ENCODE assay signal across 9 mouse cellular contexts in the genomic region with DNA sequence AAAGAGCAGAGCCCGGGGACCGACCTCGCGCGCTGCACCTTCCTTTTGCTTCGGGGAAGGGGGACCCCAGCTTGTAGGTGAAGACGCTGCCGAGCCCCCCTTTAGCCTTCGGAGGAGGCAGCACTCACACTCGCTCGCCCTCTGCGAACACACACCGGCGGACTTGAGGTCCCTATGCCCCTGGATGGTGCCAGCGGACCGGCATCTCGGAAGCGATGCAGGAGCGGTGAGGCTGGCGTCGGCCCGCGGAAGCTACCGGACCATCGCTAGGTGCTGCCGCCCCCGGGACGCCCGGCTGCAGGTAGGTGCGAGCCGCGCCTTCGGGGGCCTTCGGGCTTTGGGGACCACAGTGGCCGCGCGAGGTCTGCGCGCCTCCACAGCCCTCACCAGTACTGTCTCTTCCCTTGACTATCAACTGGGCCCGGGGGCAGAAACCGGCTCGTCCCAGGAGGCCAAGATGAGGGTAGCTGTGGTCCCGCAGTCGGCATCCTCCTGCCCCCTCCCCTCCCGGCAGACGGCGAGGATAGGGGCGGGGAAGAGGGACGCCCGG. TPM values are rescaled to one million over a fixed set of nuclear protein-coding genes. Genes with fewer than 3 reads are reported as not detected.
DNase-seq lines count a peak whose midpoint lies in the region; ATAC-seq and TF ChIP-seq lines count a peak whose summit lies in the region.
"Had no signal": no experiment of that assay in that cellular context is flagged by ENCODE, and none has a peak within 500 bp of the region (broad histone marks: within the 10 kb centered on the region; RNA-seq: fewer than 3 reads in every experiment).

No protein-coding gene starts in this region.

- under 1% methylated on average over 49 of the region's 50 CpGs for WGBS in heart, embryonic 13.5 days
- under 1% methylated on average over 47 of the region's 50 CpGs for WGBS in forebrain, embryonic 11.5 days
- under 1% methylated on average over 46 of the region's 50 CpGs for WGBS in midbrain, embryonic 11.5 days
- under 1% methylated on average over 37 of the region's 50 CpGs for WGBS in stomach, postnatal 0 days

- TF ChIP-seq EP300 in stomach, postnatal 0 days (optimal IDR thresholded peaks at IDR 0.05) = no peak

- no peak for ATAC-seq in heart, embryonic 13.5 days (ENCODE audit: extremely low read depth, insufficient number of reproducible peaks, low FRiP score, low TSS enrichment)
- peak; percentile 50 for ATAC-seq in forebrain, embryonic 11.5 days (replicated peaks; ENCODE audit: low FRiP score)
- ATAC-seq in midbrain, embryonic 11.5 days (ENCODE audit: low FRiP score) = peak; percentile 60
- ATAC-seq in stomach, postnatal 0 days (ENCODE audit: low FRiP score, low TSS enrichment) = 0 out of 2 replicates have a peak, but pooled peaks have one; percentile 35

- H3K27ac ChIP-seq in heart, embryonic 13.5 days (replicated peaks) = no peak overlapping the region
- no peak overlapping the region for H3K27ac ChIP-seq in forebrain, embryonic 11.5 days (ENCODE audit: low read depth, low read length)
- H3K27ac ChIP-seq in midbrain, embryonic 11.5 days (ENCODE audit: low read depth, low read length) = no peak overlapping the region
- H3K27ac ChIP-seq in stomach, postnatal 0 days (replicated peaks) = no peak overlapping the region

- H3K27me3 ChIP-seq in heart, embryonic 13.5 days (replicated peaks) = peaks cover 48% of the 10 kb centered on the region
- peaks cover 13% of the 10 kb centered on the region for H3K27me3 ChIP-seq in forebrain, embryonic 11.5 days (ENCODE audit: control insufficient read depth, insufficient read depth, low read length)
- H3K27me3 ChIP-seq in midbrain, embryonic 11.5 days (ENCODE audit: control insufficient read depth, insufficient read depth, low read length) = peaks cover 23% of the 10 kb centered on the region
- H3K27me3 ChIP-seq in stomach, postnatal 0 days (ENCODE audit: control insufficient read depth, insufficient read depth, low read length) = no peaks in the 10 kb centered on the region

- H3K36me3 ChIP-seq in heart, embryonic 13.5 days = no peaks in the 10 kb centered on the region
- no peaks in the 10 kb centered on the region for H3K36me3 ChIP-seq in forebrain, embryonic 11.5 days (ENCODE audit: control insufficient read depth, insufficient read depth, low read length)
- H3K36me3 ChIP-seq in midbrain, embryonic 11.5 days (ENCODE audit: control insufficient read depth, insufficient read depth, low read length) = no peaks in the 10 kb centered on the region
- H3K36me3 ChIP-seq in stomach, postnatal 0 days (ENCODE audit: control insufficient read depth, insufficient read depth, low read length) = no peaks in the 10 kb centered on the region

- H3K9ac ChIP-seq in heart, embryonic 13.5 days = peak overlapping the region; percentile 72
- peak overlapping the region; percentile 58 for H3K9ac ChIP-seq in forebrain, embryonic 11.5 days (ENCODE audit: low read length)
- peak overlapping the region; percentile 61 for H3K9ac ChIP-seq in midbrain, embryonic 11.5 days (ENCODE audit: low read length)
- H3K9ac ChIP-seq in stomach, postnatal 0 days (ENCODE audit: low read length) = peak overlapping the region; percentile 51

- TF ChIP-seq CTCF in stomach, postnatal 0 days (IDR thresholded peaks at IDR 0.05; ENCODE audit: low read depth) = no peak

- peak overlapping the region; percentile 64 for H3K4me3 ChIP-seq in heart, embryonic 13.5 days
- H3K4me3 ChIP-seq in forebrain, embryonic 11.5 days (ENCODE audit: low read depth, low read length) = peak overlapping the region; percentile 52
- peak overlapping the region; percentile 56 for H3K4me3 ChIP-seq in midbrain, embryonic 11.5 days (ENCODE audit: low read depth, low read length)
- H3K4me3 ChIP-seq in stomach, postnatal 0 days (ENCODE audit: low read depth, low read length) = peak overlapping the region; percentile 53

- H3K4me1 ChIP-seq in heart, embryonic 13.5 days = peaks cover 27% of the 10 kb centered on the region
- peaks cover 6% of the 10 kb centered on the region for H3K4me1 ChIP-seq in forebrain, embryonic 11.5 days (replicated peaks; ENCODE audit: control insufficient read depth, insufficient read depth, low read length)
- H3K4me1 ChIP-seq in midbrain, embryonic 11.5 days (ENCODE audit: control insufficient read depth, insufficient read depth, low read length) = peaks cover 10% of the 10 kb centered on the region
- no peaks in the 10 kb centered on the region for H3K4me1 ChIP-seq in stomach, postnatal 0 days (replicated peaks; ENCODE audit: control insufficient read depth, insufficient read depth)

- no peak for DNase-seq in heart, adult 8-10 months (ENCODE audit: low spot score)
- DNase-seq in R1 (ENCODE audit: low read depth, low spot score) (peak; percentile 27), MN1 (ENCODE audit: low spot score) (no peak)
- peak; percentile 72 for DNase-seq in forebrain, embryonic 11.5 days (ENCODE audit: low spot score)
- DNase-seq in kidney, postnatal 10 days = peak; percentile 20
- DNase-seq in midbrain, embryonic 11.5 days (ENCODE audit: low spot score, missing footprints) = peak; percentile 95
- DNase-seq in stomach, postnatal 0 days (ENCODE audit: low spot score) = peak; percentile 21

- peak overlapping the region; percentile 99 for H3K4me2 ChIP-seq in heart, embryonic 13.5 days
- peak overlapping the region; percentile 91 for H3K4me2 ChIP-seq in forebrain, embryonic 11.5 days (ENCODE audit: low read depth, low read length, severe bottlenecking)
- peak overlapping the region; percentile 91 for H3K4me2 ChIP-seq in midbrain, embryonic 11.5 days
- H3K4me2 ChIP-seq in stomach, postnatal 0 days (replicated peaks; ENCODE audit: low read depth) = peak overlapping the region; percentile 95

- no peaks in the 10 kb centered on the region for H3K9me3 ChIP-seq in heart, embryonic 13.5 days
- no peaks in the 10 kb centered on the region for H3K9me3 ChIP-seq in forebrain, embryonic 11.5 days (ENCODE audit: control insufficient read depth, low read length)
- H3K9me3 ChIP-seq in midbrain, embryonic 11.5 days (ENCODE audit: control insufficient read depth, low read length) = no peaks in the 10 kb centered on the region
- H3K9me3 ChIP-seq in stomach, postnatal 0 days (ENCODE audit: control insufficient read depth, low read length) = no peaks in the 10 kb centered on the region

RNA-seq across cellular contexts. Expression of a gene that starts 1.5 kb away (rescaled TPM):
- 0.94 and 0.96 TPM in 2 replicates for polyA plus RNA-seq in heart, embryonic 13.5 days (2015; fragmentation: Nextera tagmentation; extraction: Ambion mirVana)
- total RNA-seq in heart, adult 8-10 months (2022) = under 1 TPM; 0.09 to 0.22 (median 0.11) TPM
- polyA plus RNA-seq in forebrain, embryonic 11.5 days (2014; fragmentation: Nextera tagmentation; extraction: Ambion mirVana) = 4.4 and 5.0 TPM in 2 replicates
- 4.0 and 4.7 TPM in 2 replicates for polyA plus RNA-seq in midbrain, embryonic 11.5 days (2014; fragmentation: Nextera tagmentation; extraction: Ambion mirVana)
- 2.2 and 2.4 TPM in 2 replicates for polyA plus RNA-seq in stomach, postnatal 0 days (2015; fragmentation: Nextera tagmentation; extraction: Ambion mirVana)
- polyA plus RNA-seq: large intestine, adult 2 months had no signal

Comparison
In these comparisons a context has a peak if more than half of its experiments do, and no peak if none do; other contexts are left out.
1. DNase-seq: peak in R1 (single experiment), forebrain, embryonic 11.5 days (single experiment), kidney, postnatal 10 days (single experiment), midbrain, embryonic 11.5 days (single experiment) and stomach, postnatal 0 days (single experiment); none in heart, adult 8-10 months (single experiment) and MN1 (single experiment).
2. Peak in every context shown above with its lines, with median percentiles within 50 percentile points of each other: H3K4me2 ChIP-seq, H3K4me3 ChIP-seq and H3K9ac ChIP-seq.